Mouse (Mus musculus) forebrain, embryonic 14.5 days (tissue): Measurements from ENCODE around the gene Mapk7. TPM values are rescaled to one million over a fixed set of nuclear protein-coding genes. Genes with fewer than 3 reads are reported as not detected.
A peak's percentile ranks its signal among the peaks of the same experiment; 100 is the strongest.

ENCODE experiments used
- ATAC-seq: fragments of 200-750 bp; cut with Nextera tagmentation; 2 replicates; pipeline ENCODE4 v1.8.0; 2017; ENCODE audit warnings: mild to moderate bottlenecking, moderate library complexity
- DNase-seq: peaks from one replicate; pipeline ENCODE4 v3.0.0-alpha.2; 2015; ENCODE audit warnings: low spot score
- H3K27ac ChIP-seq: fragments of 300-500 bp; sonication (generic); 2 replicates; pipeline ENCODE4 v1.5.1; 2014; ENCODE audit warnings: low read depth, mild to moderate bottlenecking, control low read depth, low read length, moderate library complexity
- H3K27me3 ChIP-seq: fragments of 300-500 bp; sonication (generic); replicated peaks from 2 replicates; pipeline ENCODE4 v1.6.1; 2014; ENCODE audit warnings: low read length, control low read depth, mixed read lengths; ENCODE audit not compliant: control insufficient read depth, insufficient read depth
- H3K36me3 ChIP-seq: fragments of 300-500 bp; sonication (generic); 2 replicates; pipeline ENCODE4 v1.6.1; 2014; ENCODE audit warnings: low read length, control low read depth; ENCODE audit not compliant: control insufficient read depth, insufficient read depth
- H3K4me1 ChIP-seq: fragments of 300-500 bp; sonication (generic); 2 replicates; pipeline ENCODE4 v1.6.1; 2014; ENCODE audit warnings: antibody characterized with exemption, low read length, control low read depth; ENCODE audit not compliant: control insufficient read depth, insufficient read depth
- H3K4me2 ChIP-seq: fragments of 300-500 bp; sonication (generic); 2 replicates; pipeline ENCODE4 v1.6.1; 2014; ENCODE audit warnings: mild to moderate bottlenecking, control low read depth, low read length
- H3K4me3 ChIP-seq: fragments of 300-500 bp; sonication (generic); 2 replicates; pipeline ENCODE4 v1.5.1; 2014; ENCODE audit warnings: low read depth, low read length, control low read depth
- H3K9ac ChIP-seq: fragments of 300-500 bp; sonication (generic); 2 replicates; pipeline ENCODE4 v1.6.1; 2014; ENCODE audit warnings: mild to moderate bottlenecking, low read length, control low read depth, moderate library complexity
- H3K9me3 ChIP-seq: fragments of 300-500 bp; sonication (generic); replicated peaks from 2 replicates; pipeline ENCODE4 v1.6.1; 2016; ENCODE audit warnings: low read length, control low read depth, mixed read lengths; ENCODE audit not compliant: control insufficient read depth
- WGBS: fragments of 180-500 bp; shearing (Covaris S2); extraction: QIAGEN DNeasy Blood & Tissue Kit; methylation state at CpG from one replicate; pipeline ENCODE4 v1.1.7; 2014; 5-methylcytosine and 5-hydroxymethylcytosine counted together
- polyA plus RNA-seq: library from polyadenylated mRNA; unstranded; fragments of >200 nt; fragmentation: Nextera tagmentation; extraction: Ambion mirVana; gene quantifications from 2 replicates; pipeline ENCODE4 v1.2.1, GENCODE M21; 2014

The Mapk7 gene
- polyA plus RNA-seq, 1 experiment from 2014 or later: 59.0 TPM

- DNase-seq (peak; percentile 58), ATAC-seq (no peak)
- H3K4me2 ChIP-seq: no peak overlapping the region
- H3K4me1 ChIP-seq: no peaks in the 10 kb centered on the region; the same call in 1 of the 2 replicates
- H3K9ac ChIP-seq: no peak overlapping the region
- H3K9me3 ChIP-seq: no peaks in the 10 kb centered on the region
- H3K27ac ChIP-seq: no peak overlapping the region
- peaks cover 12% of the 10 kb centered on the region for H3K36me3 ChIP-seq
- WGBS: 83% methylated on average over 1 of the region's 1 CpGs
- no peaks in the 10 kb centered on the region for H3K27me3 ChIP-seq
- no peak overlapping the region for H3K4me3 ChIP-seq
These were observed 32.7 kb upstream of the Mapk7 start for GRCm38 (mm10) chr11:61526872-61527271.

- ATAC-seq: no peak
These were observed 25.4 kb upstream of the Mapk7 start for GRCm38 (mm10) chr11:61519484-61520107.

GRCm38 (mm10) chr11:61518871-61519270 lies 24.7 kb upstream of the Mapk7 start:
- H3K4me2 ChIP-seq: no peak overlapping the region
- no peaks in the 10 kb centered on the region for H3K9me3 ChIP-seq
- no peak overlapping the region for H3K27ac ChIP-seq
- no peak for DNase-seq
- peaks cover 58% of the 10 kb centered on the region for H3K36me3 ChIP-seq
- H3K27me3 ChIP-seq: no peaks in the 10 kb centered on the region
- 95% methylated on average over 3 of the region's 3 CpGs for WGBS
- no peaks in the 10 kb centered on the region for H3K4me1 ChIP-seq
- ATAC-seq: no peak
- H3K4me3 ChIP-seq: no peak overlapping the region
- H3K9ac ChIP-seq: no peak overlapping the region

More at GRCm38 (mm10) chr11:61519484-61520107, 25.4 kb upstream of the Mapk7 start:
- no peak overlapping the region for H3K27ac ChIP-seq
- no peaks in the 10 kb centered on the region for H3K4me1 ChIP-seq
- H3K9me3 ChIP-seq: no peaks in the 10 kb centered on the region
- no peak overlapping the region for H3K9ac ChIP-seq
- no peak overlapping the region for H3K4me3 ChIP-seq
- peaks cover 57% of the 10 kb centered on the region for H3K36me3 ChIP-seq
- no peaks in the 10 kb centered on the region for H3K27me3 ChIP-seq
- no peak for DNase-seq
- WGBS: 96% methylated on average over 3 of the region's 3 CpGs
- no peak overlapping the region for H3K4me2 ChIP-seq

- H3K36me3 ChIP-seq: peaks cover 60% of the 10 kb centered on the region
- DNase-seq: no peak
These were observed 23.8 kb upstream of the Mapk7 start for GRCm38 (mm10) chr11:61517971-61518370.

GRCm38 (mm10) chr11:61514953-61515352 lies 20.7 kb upstream of the Mapk7 start:
- DNase-seq: peak; percentile 29
- ATAC-seq: no peak

More at GRCm38 (mm10) chr11:61517971-61518370, 23.8 kb upstream of the Mapk7 start:
- 88% methylated on average over 1 of the region's 1 CpGs for WGBS
- Histone ChIP-seq H3K4me3 (no peak overlapping the region), H3K4me2 (no peak overlapping the region), H3K9me3 (no peaks in the 10 kb centered on the region), H3K27me3 (no peaks in the 10 kb centered on the region), H3K27ac (no peak overlapping the region), H3K9ac (no peak overlapping the region), H3K4me1 (no peaks in the 10 kb centered on the region)
- no peak for ATAC-seq

GRCm38 (mm10) chr11:61504713-61505257 lies 10.6 kb upstream of the Mapk7 start, which contains the start of gene B9d1:
TSS of gene B9d1 (plus strand) at chr11:61505144.
- ATAC-seq (peak; percentile 92), DNase-seq (peak; percentile 99)
- WGBS: under 1% methylated on average over 39 of the region's 39 CpGs
- peak within 1 kb of the TSS; percentile 47 for H3K4me3 ChIP-seq
- H3K9me3 ChIP-seq: no peaks in the 10 kb centered on the region
- peak within 1 kb of the TSS; percentile 67 for H3K9ac ChIP-seq
- H3K36me3 ChIP-seq: peaks cover 13% of the 10 kb centered on the region; the same call in 1 of the 2 replicates
- no peaks in the 10 kb centered on the region for H3K27me3 ChIP-seq
- H3K4me1 ChIP-seq: peaks cover 13% of the 10 kb centered on the region; the same call in 1 of the 2 replicates
- peak within 1 kb of the TSS; percentile 80 for H3K27ac ChIP-seq
- peak within 1 kb of the TSS; percentile 61 for H3K4me2 ChIP-seq

More at GRCm38 (mm10) chr11:61514953-61515352, 20.7 kb upstream of the Mapk7 start:
- H3K4me3 ChIP-seq: no peak overlapping the region
- no peak overlapping the region; the same call in 1 of the 2 replicates for H3K9ac ChIP-seq
- no peaks in the 10 kb centered on the region for H3K9me3 ChIP-seq
- no peaks in the 10 kb centered on the region for H3K4me1 ChIP-seq
- no peak overlapping the region for H3K4me2 ChIP-seq
- H3K27ac ChIP-seq: peak overlapping the region; percentile 21; the same call in 1 of the 2 replicates
- H3K27me3 ChIP-seq: no peaks in the 10 kb centered on the region
- peaks cover 56% of the 10 kb centered on the region for H3K36me3 ChIP-seq
- WGBS: 46% methylated on average over 3 of the region's 3 CpGs

- DNase-seq (no peak), ATAC-seq (no peak)
- Histone ChIP-seq H3K27me3 (no peaks in the 10 kb centered on the region), H3K9me3 (no peaks in the 10 kb centered on the region), H3K9ac (peak overlapping the region; percentile 67; the same call in 1 of the 2 replicates), H3K36me3 (0 out of 2 replicates have a peak, but pooled peaks cover 8% of the 10 kb centered on the region), H3K4me2 (peak overlapping the region; percentile 61), H3K4me3 (peak overlapping the region; percentile 47; the same call in 1 of the 2 replicates), H3K27ac (peak overlapping the region; percentile 80), H3K4me1 (peaks cover 13% of the 10 kb centered on the region; the same call in 1 of the 2 replicates)
- WGBS: 87% methylated on average over 8 of the region's 8 CpGs
These were observed 9.7 kb upstream of the Mapk7 start for GRCm38 (mm10) chr11:61503933-61504332.

- Histone ChIP-seq H3K4me2 (no peak overlapping the region), H3K4me3 (no peak overlapping the region), H3K27me3 (no peaks in the 10 kb centered on the region), H3K9me3 (no peaks in the 10 kb centered on the region), H3K4me1 (no peaks in the 10 kb centered on the region), H3K36me3 (no peaks in the 10 kb centered on the region), H3K9ac (no peak overlapping the region), H3K27ac (no peak overlapping the region)
- DNase-seq (no peak), ATAC-seq (no peak)
- 83% methylated on average over 6 of the region's 6 CpGs for WGBS
These were observed 4.7 kb upstream of the Mapk7 start for GRCm38 (mm10) chr11:61498736-61499504.
